Mouse (Mus musculus) embryonic facial prominence, embryonic 12.5 days (tissue): Measurements from ENCODE around the gene Klk12. TPM values are rescaled to one million over a fixed set of nuclear protein-coding genes. Genes with fewer than 3 reads are reported as not detected.

ENCODE experiments used
- ATAC-seq: fragments of 200-750 bp; cut with Nextera tagmentation; 2 replicates; pipeline ENCODE4 v1.8.0; 2017; ENCODE audit not compliant: insufficient number of reproducible peaks, insufficient read depth, low FRiP score, low TSS enrichment
- H3K27ac ChIP-seq: fragments of 300-500 bp; sonication (generic); 2 replicates; pipeline ENCODE4 v1.5.1; 2016; ENCODE audit warnings: mild to moderate bottlenecking
- H3K27me3 ChIP-seq: fragments of 300-500 bp; sonication (generic); 2 replicates; pipeline ENCODE4 v1.6.1; 2016; ENCODE audit warnings: mild to moderate bottlenecking, moderate library complexity
- H3K36me3 ChIP-seq: fragments of 300-500 bp; sonication (generic); 2 replicates; pipeline ENCODE4 v1.6.1; 2016; ENCODE audit warnings: mild to moderate bottlenecking
- H3K4me1 ChIP-seq: fragments of 300-500 bp; sonication (generic); 2 replicates; pipeline ENCODE4 v1.6.1; 2016
- H3K4me2 ChIP-seq: fragments of 300-500 bp; sonication (generic); replicated peaks from 2 replicates; pipeline ENCODE4 v1.6.1; 2016; ENCODE audit warnings: mild to moderate bottlenecking, moderate library complexity
- H3K4me3 ChIP-seq: fragments of 300-500 bp; sonication (generic); 2 replicates; pipeline ENCODE4 v1.5.1; 2016; ENCODE audit warnings: mild to moderate bottlenecking
- H3K9ac ChIP-seq: fragments of 300-500 bp; sonication (generic); 2 replicates; pipeline ENCODE4 v1.6.1; 2016; ENCODE audit warnings: mild to moderate bottlenecking, moderate library complexity
- H3K9me3 ChIP-seq: fragments of 300-500 bp; sonication (generic); 2 replicates; pipeline ENCODE4 v1.6.1; 2016; ENCODE audit warnings: mild to moderate bottlenecking, moderate library complexity
- WGBS: fragments of 180-500 bp; shearing (Covaris S2); methylation state at CpG from one replicate; pipeline ENCODE4 v1.1.7; 2016; 5-methylcytosine and 5-hydroxymethylcytosine counted together
- polyA plus RNA-seq: library from polyadenylated mRNA; unstranded; fragments of >200 nt; fragmentation: Nextera tagmentation; extraction: Ambion mirVana; gene quantifications from 2 replicates; pipeline ENCODE4 v1.2.1, GENCODE M21; 2016

The Klk12 gene
- polyA plus RNA-seq, 1 experiment from 2014 or later = not detected

GRCm38 (mm10) chr7:43777423-43777822 lies 8.7 kb downstream of the Klk12 start:
- WGBS = 83% methylated on average over 12 of the region's 12 CpGs
- Histone ChIP-seq H3K36me3 (no peaks in the 10 kb centered on the region), H3K4me3 (no peak overlapping the region), H3K27me3 (no peaks in the 10 kb centered on the region), H3K27ac (no peak overlapping the region), H3K9ac (no peak overlapping the region), H3K9me3 (no peaks in the 10 kb centered on the region), H3K4me2 (no peak overlapping the region), H3K4me1 (no peaks in the 10 kb centered on the region; the same call in 1 of the 2 replicates)
- ATAC-seq = no peak

- H3K4me3 ChIP-seq = no peak overlapping the region
- H3K4me1 ChIP-seq = no peaks in the 10 kb centered on the region; the same call in 1 of the 2 replicates
- no peak for ATAC-seq
- whole genome bisulfite sequencing = 84% methylated on average over 10 of the region's 10 CpGs
- no peaks in the 10 kb centered on the region for H3K36me3 ChIP-seq
- peaks cover 7% of the 10 kb centered on the region; the same call in 1 of the 2 replicates for H3K27me3 ChIP-seq
- H3K4me2 ChIP-seq = no peak overlapping the region
- H3K9ac ChIP-seq = no peak overlapping the region
- no peak overlapping the region for H3K27ac ChIP-seq
- no peaks in the 10 kb centered on the region for H3K9me3 ChIP-seq
Measured at GRCm38 (mm10) chr7:43778176-43778970, 9.7 kb downstream of the Klk12 start.

DNA sequence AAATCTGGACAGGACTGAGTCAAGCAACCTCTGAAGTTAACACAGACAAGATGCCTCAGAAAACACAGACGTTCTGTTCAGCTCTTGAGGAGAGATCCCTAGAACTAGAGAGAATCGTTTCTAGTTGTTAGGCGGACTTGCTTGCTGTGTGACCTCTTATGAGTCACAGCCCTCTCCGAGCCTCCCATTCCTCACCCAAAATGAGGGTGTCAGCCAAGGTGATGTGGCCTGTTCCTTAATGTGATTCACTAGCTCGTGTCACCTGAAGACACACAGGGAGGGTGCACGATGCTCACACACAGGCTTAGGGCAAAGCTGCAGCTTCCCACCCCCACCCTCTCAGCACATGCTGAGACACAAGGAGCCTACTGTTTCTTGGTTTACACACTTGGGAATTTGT lies 11.5 kb downstream of the Klk12 start:
- Histone ChIP-seq H3K9me3 (no peaks in the 10 kb centered on the region), H3K36me3 (no peaks in the 10 kb centered on the region), H3K27me3 (peaks cover 10% of the 10 kb centered on the region; the same call in 1 of the 2 replicates), H3K27ac (no peak overlapping the region), H3K4me2 (no peak overlapping the region), H3K4me1 (no peaks in the 10 kb centered on the region; the same call in 1 of the 2 replicates), H3K4me3 (no peak overlapping the region), H3K9ac (no peak overlapping the region)
- 52% methylated on average over 6 of the region's 6 CpGs for WGBS
- no peak for ATAC-seq

DNA sequence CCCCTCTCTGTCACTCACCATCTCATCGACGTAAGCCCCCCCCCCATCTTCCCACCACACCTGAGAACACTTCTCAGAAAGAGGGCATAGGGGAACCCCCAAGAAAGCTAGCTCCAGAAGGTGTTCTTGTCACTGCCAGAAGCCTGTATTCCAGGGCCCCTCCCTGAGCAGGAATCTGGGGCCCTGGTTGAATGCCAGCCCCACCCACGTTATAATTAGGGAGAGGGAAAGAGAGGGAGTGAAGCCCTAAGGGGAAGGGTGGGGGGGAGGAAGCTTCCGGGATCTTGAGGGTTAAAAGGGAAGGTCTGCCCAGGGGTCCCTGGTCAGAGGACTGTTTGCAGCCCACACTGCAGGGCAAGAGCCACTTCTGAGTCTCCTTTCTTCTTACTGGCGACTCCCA lies 12.0 kb downstream of the Klk12 start, which contains the start of gene Klk10:
Klk10 (plus strand) TSS at position 290 of the 400 bp plus-strand sequence.
- H3K9ac ChIP-seq = no peak within 1 kb of the TSS
- no peaks in the 10 kb centered on the region; the same call in 1 of the 2 replicates for H3K4me1 ChIP-seq
- H3K4me3 ChIP-seq = no peak within 1 kb of the TSS
- peaks cover 10% of the 10 kb centered on the region; the same call in 1 of the 2 replicates for H3K27me3 ChIP-seq
- H3K4me2 ChIP-seq = no peak within 1 kb of the TSS
- H3K36me3 ChIP-seq = no peaks in the 10 kb centered on the region
- H3K27ac ChIP-seq = no peak within 1 kb of the TSS
- ATAC-seq = no peak
- WGBS = 36% methylated on average over 5 of the region's 5 CpGs
- H3K9me3 ChIP-seq = no peaks in the 10 kb centered on the region

DNA sequence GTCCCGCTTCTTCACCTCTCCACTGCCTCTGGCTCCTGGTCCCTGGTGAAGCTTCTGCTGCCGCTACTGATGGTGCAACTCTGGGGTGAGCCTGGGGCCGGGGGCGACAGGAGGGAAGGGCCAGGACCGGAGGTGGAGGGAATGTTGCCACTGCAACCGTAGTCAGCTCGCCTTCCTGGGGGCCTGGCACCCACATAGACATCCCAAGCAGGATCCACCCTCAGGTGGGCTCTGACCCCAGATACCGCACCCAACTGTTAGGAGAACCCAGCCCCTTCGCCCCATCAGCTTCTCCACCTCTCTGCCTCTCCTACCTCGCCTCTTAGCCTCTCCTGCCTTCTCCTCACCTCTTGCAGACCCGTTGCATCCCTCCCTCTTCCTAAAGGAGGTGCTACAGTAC lies 12.8 kb downstream of the Klk12 start:
- no peaks in the 10 kb centered on the region; the same call in 1 of the 2 replicates for H3K4me1 ChIP-seq
- peaks cover 10% of the 10 kb centered on the region; the same call in 1 of the 2 replicates for H3K27me3 ChIP-seq
- WGBS = 88% methylated on average over 11 of the region's 11 CpGs
- no peak for ATAC-seq
- no peaks in the 10 kb centered on the region for H3K9me3 ChIP-seq
- H3K4me2 ChIP-seq = no peak overlapping the region
- H3K9ac ChIP-seq = no peak overlapping the region
- H3K4me3 ChIP-seq = no peak overlapping the region
- no peaks in the 10 kb centered on the region for H3K36me3 ChIP-seq
- no peak overlapping the region for H3K27ac ChIP-seq

DNA sequence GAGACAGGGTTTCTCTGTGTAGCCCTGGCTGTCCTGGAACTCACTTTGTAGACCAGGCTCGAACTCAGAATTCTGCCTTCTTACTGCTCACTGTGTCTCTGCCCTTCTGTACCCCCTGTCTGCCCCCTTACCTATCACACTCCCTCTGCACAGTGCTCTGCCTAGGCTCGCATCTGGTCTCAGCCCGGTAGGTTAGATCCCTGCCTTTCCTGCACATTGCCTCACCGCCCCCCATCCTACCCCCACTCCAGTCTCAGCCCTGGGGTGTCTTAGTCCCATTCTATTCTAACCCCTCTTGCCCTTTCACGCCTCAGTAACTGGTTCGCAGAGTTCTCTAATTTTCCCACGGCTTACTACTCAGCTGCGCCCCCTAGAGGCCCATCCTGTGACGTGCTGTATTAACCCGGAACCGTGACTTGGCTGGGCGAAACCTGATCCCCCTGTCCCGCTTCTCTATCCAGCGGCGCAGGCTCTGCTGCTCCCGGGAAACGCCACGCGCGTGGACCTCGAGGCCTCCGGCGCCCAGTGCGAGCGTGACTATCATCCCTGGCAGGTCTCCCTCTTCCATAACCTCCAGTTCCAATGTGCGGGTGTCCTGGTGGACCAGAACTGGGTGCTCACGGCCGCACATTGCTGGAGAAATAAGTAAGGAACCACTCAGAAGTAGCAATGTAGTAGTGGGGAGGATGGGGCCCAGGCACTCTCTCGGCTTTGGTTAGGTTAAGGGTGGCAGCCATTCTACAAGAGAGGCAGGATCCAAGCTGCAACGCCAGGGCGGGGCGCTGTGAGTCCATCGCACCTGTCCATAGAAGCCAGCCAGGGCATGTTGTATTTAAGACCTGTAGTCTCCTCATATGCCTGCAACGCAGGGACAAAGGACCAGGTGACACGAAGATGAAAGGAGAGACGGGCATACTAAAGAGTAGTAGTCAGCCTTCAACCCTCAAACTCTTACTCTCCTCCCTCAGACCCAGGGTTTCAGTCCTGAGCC lies 13.9 kb downstream of the Klk12 start:
- Histone ChIP-seq H3K9me3 (no peaks in the 10 kb centered on the region), H3K4me3 (peak overlapping the region; percentile 25), H3K4me1 (no peaks in the 10 kb centered on the region; the same call in 1 of the 2 replicates), H3K9ac (no peak overlapping the region), H3K4me2 (peak overlapping the region; percentile 58), H3K36me3 (no peaks in the 10 kb centered on the region), H3K27ac (no peak overlapping the region), H3K27me3 (peaks cover 10% of the 10 kb centered on the region; the same call in 1 of the 2 replicates)
- peak; percentile 77 for ATAC-seq
- 6% methylated on average over 36 of the region's 36 CpGs for WGBS

GRCm38 (mm10) chr7:43785286-43785685 lies 16.6 kb downstream of the Klk12 start:
- no peak overlapping the region for H3K9ac ChIP-seq
- ATAC-seq = no peak
- H3K4me3 ChIP-seq = no peak overlapping the region
- H3K36me3 ChIP-seq = no peaks in the 10 kb centered on the region
- H3K27ac ChIP-seq = no peak overlapping the region
- no peaks in the 10 kb centered on the region for H3K9me3 ChIP-seq
- 82% methylated on average over 1 of the region's 1 CpGs for WGBS
- peaks cover 10% of the 10 kb centered on the region; the same call in 1 of the 2 replicates for H3K27me3 ChIP-seq
- H3K4me2 ChIP-seq = no peak overlapping the region
- no peaks in the 10 kb centered on the region; the same call in 1 of the 2 replicates for H3K4me1 ChIP-seq

- Histone ChIP-seq H3K4me2 (no peak overlapping the region), H3K9me3 (no peaks in the 10 kb centered on the region), H3K36me3 (no peaks in the 10 kb centered on the region), H3K4me1 (no peaks in the 10 kb centered on the region), H3K9ac (no peak overlapping the region), H3K4me3 (no peak overlapping the region), H3K27me3 (peaks cover 6% of the 10 kb centered on the region; the same call in 1 of the 2 replicates), H3K27ac (no peak overlapping the region)
- no peak for ATAC-seq
- WGBS = 68% methylated on average over 3 of the region's 3 CpGs
Measured at GRCm38 (mm10) chr7:43788096-43788495, 19.4 kb downstream of the Klk12 start.

DNA sequence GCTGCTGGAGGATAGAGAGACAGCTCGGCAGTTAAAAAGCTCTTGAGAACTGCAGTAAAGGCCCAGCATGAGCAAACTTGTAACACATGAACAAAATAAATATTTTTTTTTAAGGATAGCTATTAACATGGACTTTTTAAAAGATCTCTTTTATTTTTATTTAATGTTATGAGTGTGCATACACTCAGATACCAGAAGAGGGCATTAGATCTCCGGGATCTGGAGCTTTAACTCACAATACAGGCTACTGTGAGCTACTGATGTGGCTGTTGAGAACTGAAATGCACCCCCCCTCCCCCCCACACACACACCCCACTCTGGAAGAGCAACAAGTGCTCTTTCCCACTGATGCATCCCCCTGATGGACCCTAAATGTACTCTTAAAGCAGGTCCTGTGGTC lies 20.6 kb downstream of the Klk12 start:
- no peaks in the 10 kb centered on the region for H3K36me3 ChIP-seq
- H3K4me3 ChIP-seq = no peak overlapping the region
- 75% methylated on average over 2 of the region's 2 CpGs for WGBS
- H3K27ac ChIP-seq = no peak overlapping the region
- no peaks in the 10 kb centered on the region for H3K4me1 ChIP-seq
- no peaks in the 10 kb centered on the region for H3K9me3 ChIP-seq
- H3K9ac ChIP-seq = no peak overlapping the region
- no peak for ATAC-seq
- no peak overlapping the region for H3K4me2 ChIP-seq
- H3K27me3 ChIP-seq = no peaks in the 10 kb centered on the region

- no peak within 1 kb of the TSS for H3K4me2 ChIP-seq
- WGBS = 73% methylated on average over 7 of the region's 7 CpGs
- no peaks in the 10 kb centered on the region for H3K4me1 ChIP-seq
- no peak within 1 kb of the TSS for H3K4me3 ChIP-seq
- H3K9me3 ChIP-seq = no peaks in the 10 kb centered on the region
- no peaks in the 10 kb centered on the region for H3K36me3 ChIP-seq
- H3K27ac ChIP-seq = no peak within 1 kb of the TSS
- no peak for ATAC-seq
- H3K9ac ChIP-seq = no peak within 1 kb of the TSS
- H3K27me3 ChIP-seq = peaks cover 13% of the 10 kb centered on the region
Measured at GRCm38 (mm10) chr7:43791591-43791990, 22.9 kb downstream of the Klk12 start, which contains the start of gene Klk9. Klk9 (plus strand) TSS chr7:43791891.

DNA sequence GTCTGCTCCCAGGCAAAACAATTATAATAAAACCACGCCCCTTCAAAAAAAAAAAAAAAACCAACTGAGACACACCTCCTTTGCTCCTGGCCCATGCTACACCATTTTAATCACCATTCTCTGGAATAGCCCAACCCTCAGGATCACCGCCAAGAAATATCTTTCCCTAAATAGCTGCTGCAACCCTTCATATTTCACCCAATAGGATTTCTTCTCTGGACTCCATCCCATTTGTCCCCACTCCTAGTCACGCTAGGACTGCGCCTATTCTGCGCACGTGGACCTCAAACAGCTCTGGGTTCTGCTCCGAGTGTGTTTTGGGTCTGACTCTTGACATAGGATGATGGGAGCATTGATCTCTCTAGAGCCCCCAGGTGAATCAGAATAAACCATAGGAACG lies 27.7 kb downstream of the Klk12 start:
- no peak for ATAC-seq
- 9% methylated on average over 8 of the region's 8 CpGs for WGBS
- Histone ChIP-seq H3K4me1 (no peaks in the 10 kb centered on the region), H3K4me2 (peak overlapping the region; percentile 78), H3K36me3 (no peaks in the 10 kb centered on the region), H3K27me3 (peaks cover 30% of the 10 kb centered on the region), H3K9me3 (no peaks in the 10 kb centered on the region), H3K9ac (peak overlapping the region; percentile 39; the same call in 1 of the 2 replicates), H3K27ac (no peak overlapping the region), H3K4me3 (peak overlapping the region; percentile 54)
